In the genomic region with DNA sequence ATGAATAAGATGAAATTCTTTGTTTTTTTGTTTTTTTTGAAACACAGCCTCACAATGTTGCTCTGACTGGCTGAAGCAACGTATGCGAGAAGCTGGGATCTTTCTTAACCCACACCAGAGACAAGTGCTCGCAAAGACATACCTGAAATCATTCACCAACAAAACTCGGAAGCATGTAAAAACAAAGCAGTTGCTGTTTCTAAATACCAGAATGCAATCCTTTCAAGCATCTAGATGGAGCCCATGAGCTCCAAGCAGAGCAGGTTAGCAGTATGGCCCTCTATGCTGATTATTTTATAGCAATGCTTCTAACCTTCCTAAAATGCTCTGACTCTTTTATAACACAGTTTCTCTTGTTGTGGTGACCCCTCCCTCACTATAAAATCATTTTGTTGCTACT, we compare ENCODE assay signal across 8 mouse cellular contexts. TPM values are rescaled to one million over a fixed set of nuclear protein-coding genes. Genes with fewer than 3 reads are reported as not detected.
DNase-seq lines count a peak whose midpoint lies in the region; ATAC-seq and TF ChIP-seq lines count a peak whose summit lies in the region.

No protein-coding gene starts in this region.

- intact Hi-C loops in heart, postnatal 25 days (cut with DNase I) = no loop called here

- no peak for DNase-seq in heart, postnatal 25 days (ENCODE audit: low spot score)
- no peak for DNase-seq in G1E (ENCODE audit: low spot score)
- no peak for DNase-seq in midbrain, embryonic 10.5 days (ENCODE audit: low spot score)
- DNase-seq in adrenal gland, adult (ENCODE audit: inconsistent age in 2 of 2, low spot score in 1 of 2) = no peak
- no peak for DNase-seq in cerebellum, postnatal 14 days

- H3K4me3 ChIP-seq in heart, embryonic 13.5 days = peak overlapping the region; percentile 97
- H3K4me3 ChIP-seq in G1E (ENCODE audit: low read depth, low read length) = peak overlapping the region; percentile 96
- peak overlapping the region; percentile 74 for H3K4me3 ChIP-seq in forebrain, embryonic 16.5 days (replicated peaks; ENCODE audit: low read length)
- H3K4me3 ChIP-seq in midbrain, embryonic 10.5 days = peak overlapping the region; percentile 100

- no peaks in the 10 kb centered on the region for H3K9me3 ChIP-seq in heart, embryonic 13.5 days
- H3K9me3 ChIP-seq in G1E (replicated peaks) = no peaks in the 10 kb centered on the region
- no peaks in the 10 kb centered on the region for H3K9me3 ChIP-seq in forebrain, embryonic 16.5 days (ENCODE audit: control insufficient read depth, low read length)
- H3K9me3 ChIP-seq in midbrain, embryonic 10.5 days (replicated peaks) = no peaks in the 10 kb centered on the region

- H3K27ac ChIP-seq in heart, embryonic 13.5 days (replicated peaks) = peak overlapping the region; percentile 100
- H3K27ac ChIP-seq in forebrain, embryonic 16.5 days (ENCODE audit: low read length) = peak overlapping the region; percentile 97
- peak overlapping the region; percentile 99 for H3K27ac ChIP-seq in midbrain, embryonic 10.5 days (replicated peaks)

- H3K4me2 ChIP-seq in heart, embryonic 13.5 days = peak overlapping the region; percentile 97
- H3K4me2 ChIP-seq in forebrain, embryonic 16.5 days (ENCODE audit: low read length) = peak overlapping the region; percentile 59

- peak overlapping the region; percentile 99 for H3K9ac ChIP-seq in heart, embryonic 13.5 days
- peak overlapping the region; percentile 98 for H3K9ac ChIP-seq in forebrain, embryonic 16.5 days (replicated peaks; ENCODE audit: low read depth, low read length)

- H3K4me1 ChIP-seq in heart, embryonic 13.5 days = peaks cover 55% of the 10 kb centered on the region
- H3K4me1 ChIP-seq in G1E (ENCODE audit: insufficient read depth, low read depth, low read length) = peaks cover 24% of the 10 kb centered on the region
- peaks cover 22% of the 10 kb centered on the region for H3K4me1 ChIP-seq in forebrain, embryonic 16.5 days (replicated peaks; ENCODE audit: control insufficient read depth, insufficient read depth, low read length)
- H3K4me1 ChIP-seq in midbrain, embryonic 10.5 days = peaks cover 31% of the 10 kb centered on the region

- 12% methylated on average over 4 of the region's 4 CpGs for WGBS in heart, embryonic 13.5 days
- WGBS in forebrain, embryonic 16.5 days = 11% methylated on average over 4 of the region's 4 CpGs
- WGBS in midbrain, embryonic 10.5 days = 31% methylated on average over 4 of the region's 4 CpGs

- peaks cover 10% of the 10 kb centered on the region for H3K36me3 ChIP-seq in heart, embryonic 13.5 days
- H3K36me3 ChIP-seq in G1E (replicated peaks) = peaks cover 24% of the 10 kb centered on the region
- H3K36me3 ChIP-seq in forebrain, embryonic 16.5 days (ENCODE audit: control insufficient read depth, insufficient read depth) = no peaks in the 10 kb centered on the region
- peaks cover 25% of the 10 kb centered on the region for H3K36me3 ChIP-seq in midbrain, embryonic 10.5 days

- H3K27me3 ChIP-seq in heart, embryonic 13.5 days (replicated peaks) = no peaks in the 10 kb centered on the region
- H3K27me3 ChIP-seq in G1E (ENCODE audit: insufficient read depth, low read length) = no peaks in the 10 kb centered on the region
- no peaks in the 10 kb centered on the region for H3K27me3 ChIP-seq in forebrain, embryonic 16.5 days (replicated peaks; ENCODE audit: control insufficient read depth, insufficient read depth, low read length)
- H3K27me3 ChIP-seq in midbrain, embryonic 10.5 days (ENCODE audit: low read depth, poor library complexity, severe bottlenecking) = no peaks in the 10 kb centered on the region

- no peak for ATAC-seq in heart, embryonic 13.5 days (ENCODE audit: extremely low read depth, insufficient number of reproducible peaks, low FRiP score, low TSS enrichment)
- ATAC-seq in G1E (ENCODE audit: extremely low read depth, insufficient number of reproducible peaks, low FRiP score, poor library complexity, severe bottlenecking) = no peak
- ATAC-seq in forebrain, embryonic 16.5 days = peak; percentile 0; the same call in 1 of the 2 replicates
- ATAC-seq in granulocyte monocyte progenitor cell, adult 5-6 weeks (replicated peaks; ENCODE audit: poor library complexity, severe bottlenecking) = no peak

- no peak for TF ChIP-seq CTCF in G1E (IDR thresholded peaks at IDR 0.05; ENCODE audit: low read depth, low read length)

RNA-seq across cellular contexts. Expression of a gene that starts 0.7 kb away (rescaled TPM):
- 24.2 and 25.6 TPM in 2 replicates for polyA plus RNA-seq in heart, embryonic 13.5 days (2015; fragmentation: Nextera tagmentation; extraction: Ambion mirVana)
- total RNA-seq in heart, postnatal 25 days (2021) = 10 to 100 TPM; 23.5 to 25.3 TPM
- 278 and 290 TPM in 2 replicates for total RNA-seq in G1E (2014; fragmentation: Nextera tagmentation)
- 150 and 171 TPM in 2 replicates for total RNA-seq in G1E (2017)
- 66.6 and 90.9 TPM in 2 replicates for polyA plus RNA-seq in G1E (2012)
- 32.4 and 33.5 TPM in 2 replicates for polyA plus RNA-seq in forebrain, embryonic 16.5 days (2015; fragmentation: Nextera tagmentation; extraction: Ambion mirVana)
- 51.5 and 52.1 TPM in 2 replicates for polyA plus RNA-seq in midbrain, embryonic 10.5 days (2016; fragmentation: Nextera tagmentation; extraction: Ambion mirVana)
- 104 and 128 TPM in 2 replicates for total RNA-seq in granulocyte monocyte progenitor cell, adult 5-6 weeks (2014; fragmentation: Nextera tagmentation)
- 133 and 173 TPM in 2 replicates for total RNA-seq in granulocyte monocyte progenitor cell, adult 5-6 weeks (2017)

RNA-seq across cellular contexts. Expression of a gene that starts 55.4 kb away (rescaled TPM):
- 1.8 and 1.9 TPM in 2 replicates for polyA plus RNA-seq in heart, embryonic 13.5 days (2015; fragmentation: Nextera tagmentation; extraction: Ambion mirVana)
- 1 to 10 TPM; 5.9 to 6.7 TPM for total RNA-seq in heart, postnatal 25 days (2021)
- 8.1 and 22.7 TPM in 2 replicates for total RNA-seq in G1E (2014; fragmentation: Nextera tagmentation)
- total RNA-seq in G1E (2017) = 9.1 and 9.2 TPM in 2 replicates
- polyA plus RNA-seq in G1E (2012) = 31.0 and 32.8 TPM in 2 replicates
- polyA plus RNA-seq in forebrain, embryonic 16.5 days (2015; fragmentation: Nextera tagmentation; extraction: Ambion mirVana) = 18.1 and 20.7 TPM in 2 replicates
- 14.8 and 15.8 TPM in 2 replicates for polyA plus RNA-seq in midbrain, embryonic 10.5 days (2016; fragmentation: Nextera tagmentation; extraction: Ambion mirVana)
- 70.3 and 72.3 TPM in 2 replicates for total RNA-seq in granulocyte monocyte progenitor cell, adult 5-6 weeks (2014; fragmentation: Nextera tagmentation)
- 77.0 and 92.0 TPM in 2 replicates for total RNA-seq in granulocyte monocyte progenitor cell, adult 5-6 weeks (2017)
